8 mouse cellular contexts compared by ENCODE assay signal in genomic region chr3:152667356-152668211, GRCm38 (mm10). TPM values are rescaled to one million over a fixed set of nuclear protein-coding genes. Genes with fewer than 3 reads are reported as not detected.
DNase-seq lines count a peak whose midpoint lies in the region; ATAC-seq lines count a peak whose summit lies in the region.

No protein-coding gene starts in this region.

- H3K27me3 ChIP-seq in heart, embryonic 15.5 days: peaks cover 61% of the 10 kb centered on the region

- H3K4me2 ChIP-seq in heart, embryonic 15.5 days: peak overlapping the region; percentile 98

- peak; percentile 35 for DNase-seq in ovary, postnatal 36 days (ENCODE audit: low spot score)
- no peak for DNase-seq in ovary, postnatal 14 days (ENCODE audit: low spot score)
- peak; percentile 56 for DNase-seq in embryo, embryonic 10 days (ENCODE audit: low spot score)
- DNase-seq in layer of hippocampus, postnatal 14 days (ENCODE audit: low spot score in 2 of 2): peak; percentile 47 to 57
- peak; percentile 18 for DNase-seq in lung, postnatal 14 days
- DNase-seq in right cerebral cortex, postnatal 36 days (ENCODE audit: low spot score in 2 of 2): peak; percentile 54 to 66
- DNase-seq in thymus, postnatal 14 days: no peak

- H3K4me3 ChIP-seq in heart, embryonic 15.5 days: peak overlapping the region; percentile 59

- no peaks in the 10 kb centered on the region for H3K9me3 ChIP-seq in heart, embryonic 15.5 days (replicated peaks)

- H3K27ac ChIP-seq in heart, embryonic 15.5 days: no peak overlapping the region

- H3K9ac ChIP-seq in heart, embryonic 15.5 days: peak overlapping the region; percentile 43

- peak; percentile 58; the same call in 1 of the 2 replicates for ATAC-seq in heart, embryonic 15.5 days (replicated peaks; ENCODE audit: insufficient number of reproducible peaks, insufficient read depth, low FRiP score, low read depth)

- peaks cover 10% of the 10 kb centered on the region for H3K4me1 ChIP-seq in heart, embryonic 15.5 days (replicated peaks)

- whole genome bisulfite sequencing in heart, embryonic 15.5 days: under 1% methylated on average over 81 of the region's 82 CpGs

- no peaks in the 10 kb centered on the region for H3K36me3 ChIP-seq in heart, embryonic 15.5 days

RNA-seq across cellular contexts. Expression of gene Ak5, which starts 0.6 kb away (rescaled TPM):
- 0.78 and 1.2 TPM in 2 replicates for polyA plus RNA-seq in heart, embryonic 15.5 days (2015; fragmentation: Nextera tagmentation; extraction: Ambion mirVana)
- total RNA-seq in layer of hippocampus, postnatal 14 days (2021): 100 to 1,000 TPM; 214 to 220 TPM

RNA-seq across cellular contexts. Expression of gene Pigk, which starts 46.3 kb away (rescaled TPM):
- 32.5 and 36.9 TPM in 2 replicates for polyA plus RNA-seq in heart, embryonic 15.5 days (2015; fragmentation: Nextera tagmentation; extraction: Ambion mirVana)
- total RNA-seq in layer of hippocampus, postnatal 14 days (2021): 10 to 100 TPM; 46.6 to 47.2 TPM

Comparison
In these comparisons a context has a peak if more than half of its experiments do, and no peak if none do; other contexts are left out.
1. DNase-seq: peak in ovary, postnatal 36 days (single experiment), embryo, embryonic 10 days (single experiment), layer of hippocampus, postnatal 14 days (2 of 2), lung, postnatal 14 days (single experiment) and right cerebral cortex, postnatal 36 days (2 of 2); none in ovary, postnatal 14 days (single experiment) and thymus, postnatal 14 days (single experiment).